Mouse (Mus musculus) v-Abl transformed pro-B cells (cell line): ENCODE measurements at regions not wholly inside any gene's neighbourhood (a gene's known extent, or its start where the extent isn't known, plus 50 kb on each side); places are given as distances from the start of the nearest gene placed in this dataset.

Experiments
- in situ Hi-C, 2 experiments: fragments of 400-800 bp; cut with MboI; formaldehyde crosslinking; loops; one replicate each; pipeline ENCODE4 v1.15.1; 2025; ENCODE audit not compliant: unreplicated experiment in 2 of 2

DNA sequence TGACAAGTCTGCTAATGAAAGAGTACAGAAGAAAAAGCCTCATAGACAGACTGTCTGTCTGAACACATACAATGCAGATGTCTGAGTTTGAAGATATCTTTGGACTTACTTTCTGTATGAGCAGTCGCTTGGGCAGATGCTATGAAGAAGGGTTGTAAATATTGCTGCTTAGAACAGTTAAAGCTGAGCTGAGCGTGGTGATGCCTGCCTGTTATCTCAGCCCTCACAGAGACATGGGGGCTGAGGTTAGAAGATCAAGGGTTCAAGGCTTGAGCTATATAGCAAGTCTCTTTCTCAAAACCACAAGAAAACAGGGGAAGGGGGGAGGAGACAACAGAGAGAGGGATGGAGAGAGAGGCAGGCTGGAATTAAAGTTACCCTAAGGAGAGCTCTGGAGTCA, 234.6 kb upstream of the Satb1 start:
- in situ Hi-C loops, result no loop called here

DNA sequence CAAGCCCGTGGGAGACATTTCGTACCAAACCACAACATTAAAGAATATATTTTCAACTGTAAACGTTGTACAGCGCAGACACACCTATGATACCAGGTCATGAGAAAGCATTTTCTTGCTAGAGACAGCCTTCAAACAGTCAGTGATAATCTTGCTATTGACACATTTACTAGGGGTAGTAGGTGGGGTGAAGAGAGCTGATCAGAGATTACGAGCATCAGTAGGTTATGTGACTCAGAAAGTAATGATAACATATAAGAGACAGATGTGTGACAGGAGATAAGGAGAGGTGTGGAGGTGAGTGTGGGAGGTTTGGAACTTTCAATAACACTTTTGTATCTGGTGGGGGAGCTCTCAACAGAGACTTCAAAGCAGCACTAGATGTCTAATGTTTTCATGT, 231.5 kb upstream of the Satb1 start:
- in situ Hi-C loops, result no loop called here

GRCm38 (mm10) chr17:52063121-52063520, 230.0 kb upstream of the Satb1 start:
- in situ Hi-C loops, result no loop called here

DNA sequence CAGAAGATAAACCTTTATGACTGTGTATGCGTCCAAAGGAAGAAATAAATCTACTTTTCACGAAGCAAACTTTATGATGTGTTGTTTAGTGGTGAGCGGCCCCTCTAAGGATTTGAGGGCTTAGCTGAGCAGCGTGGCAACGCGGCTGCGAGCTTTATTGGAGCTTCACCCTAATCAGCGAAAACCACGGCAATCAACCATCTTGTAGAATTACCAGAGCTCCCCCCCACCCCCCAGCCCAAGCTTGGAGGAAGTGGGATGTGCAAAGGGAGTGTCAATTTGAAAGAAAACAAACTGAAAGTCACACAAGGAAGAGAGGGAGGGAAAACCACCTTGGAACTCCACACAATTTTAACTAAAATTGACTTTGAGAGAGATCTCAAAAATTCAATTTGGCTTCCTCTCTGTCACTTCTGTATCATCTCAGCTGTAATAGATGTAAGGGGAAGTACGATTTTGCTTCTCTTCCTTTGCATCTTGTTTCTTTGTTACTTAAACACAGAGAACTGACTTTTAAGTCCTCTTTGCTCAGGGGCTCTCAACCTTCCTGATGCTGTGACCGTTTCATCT, 229.1 kb upstream of the Satb1 start:
- in situ Hi-C loops, result no loop called here

DNA sequence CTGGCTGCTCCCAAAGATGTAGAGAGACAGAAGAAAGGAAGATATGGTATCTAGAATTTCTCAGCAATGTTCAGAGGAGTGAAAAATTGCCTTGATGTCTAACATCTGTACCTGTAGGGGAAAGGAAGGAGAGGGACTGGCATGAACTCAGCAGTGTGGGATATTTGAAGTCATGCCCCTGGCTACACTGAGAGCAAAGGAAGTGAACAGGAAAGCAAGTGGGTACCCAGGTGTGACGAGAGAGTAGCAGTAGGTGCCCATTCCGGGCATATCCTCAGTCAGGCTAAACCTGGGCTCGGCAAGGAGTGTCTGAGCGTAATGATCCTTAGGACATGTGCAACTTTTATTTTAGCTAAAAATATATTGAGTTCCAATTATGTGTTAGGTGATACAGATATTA, 203.4 kb upstream of the Satb1 start:
- in situ Hi-C loops, result no loop called here

DNA sequence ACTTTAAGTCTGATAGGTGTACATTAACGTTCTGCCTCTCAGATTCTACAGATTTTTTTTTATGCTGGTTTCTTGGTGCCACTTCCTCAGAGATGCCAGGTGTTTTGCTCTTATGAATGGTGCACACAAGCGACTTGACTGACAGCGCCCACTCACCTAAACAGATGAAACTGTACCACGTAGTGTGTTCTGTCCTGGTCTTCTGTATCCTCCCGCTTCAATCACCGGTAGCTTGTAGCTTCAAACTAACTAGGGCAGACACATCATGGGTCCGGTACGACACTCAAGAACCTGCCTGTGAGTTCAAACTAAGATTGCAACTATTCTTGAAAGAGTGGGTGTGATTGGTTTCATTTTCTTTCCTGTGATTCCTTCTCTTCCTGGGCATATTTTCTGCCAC, 198.0 kb upstream of the Satb1 start:
- in situ Hi-C loops, result no loop called here

DNA sequence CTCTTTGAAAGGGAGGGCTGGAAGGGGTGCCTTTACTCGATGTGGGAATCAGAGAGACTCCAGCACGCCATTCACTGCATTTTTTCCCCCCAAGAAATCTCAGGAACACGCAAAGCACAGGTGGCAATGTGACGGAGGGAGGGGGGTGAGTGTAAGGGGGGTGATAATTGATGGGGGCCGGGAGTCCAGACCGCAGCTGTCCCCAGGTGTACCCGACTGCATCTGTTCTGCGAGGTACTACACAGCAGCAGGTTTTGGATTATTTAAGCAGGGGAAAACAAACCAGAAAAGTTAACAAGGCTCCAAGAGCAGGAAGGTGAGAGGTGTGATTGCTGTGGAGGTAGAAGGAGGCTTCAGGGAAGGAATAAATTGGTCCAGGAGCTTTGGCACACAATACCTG, 153.8 kb upstream of the Satb1 start:
- in situ Hi-C loops, result no loop called here

DNA sequence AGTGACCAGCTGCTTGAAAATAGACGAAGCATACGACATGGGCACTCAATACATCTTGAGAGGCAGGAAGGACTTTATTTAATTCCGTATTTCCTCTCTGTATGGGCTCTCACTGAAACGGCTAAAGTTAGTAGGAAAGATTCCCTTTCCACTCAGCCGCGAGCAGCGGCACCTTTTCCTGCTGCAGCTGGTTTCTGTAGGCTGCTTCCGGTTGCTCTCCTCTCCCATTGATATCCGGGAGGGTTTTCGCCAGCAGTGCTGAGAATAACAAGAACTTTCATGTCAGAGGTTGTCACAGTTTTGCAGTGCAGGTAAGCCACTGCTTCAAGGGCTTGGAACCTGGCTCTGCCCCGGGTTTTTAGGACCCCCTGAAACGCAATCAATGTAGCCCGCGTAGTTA, 153.1 kb upstream of the Satb1 start:
- in situ Hi-C loops, result no loop called here

DNA sequence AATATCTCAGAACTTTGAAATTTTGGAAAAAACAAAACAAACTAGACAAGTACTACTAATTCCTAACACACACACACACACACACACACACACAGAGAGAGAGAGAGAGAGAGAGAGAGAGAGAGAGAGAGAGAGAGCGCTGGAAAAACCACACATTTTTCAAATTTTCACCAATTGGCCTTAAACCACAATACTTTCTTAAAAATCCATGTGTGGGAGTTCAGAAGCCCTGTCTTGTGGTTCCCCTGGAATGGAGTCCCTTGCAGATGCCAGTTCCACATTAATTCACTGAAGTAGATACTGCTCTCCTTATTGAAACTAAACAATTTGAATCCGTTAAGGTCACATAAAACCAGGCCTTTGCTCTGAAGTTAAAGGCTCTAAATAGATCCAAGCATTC, 146.0 kb upstream of the Satb1 start:
- in situ Hi-C loops, result loop anchor here in 1 of 2 experiments (5.0 kb wide), 1 partner anchor 203 kb away; no protein-coding TSS in a partner anchor

DNA sequence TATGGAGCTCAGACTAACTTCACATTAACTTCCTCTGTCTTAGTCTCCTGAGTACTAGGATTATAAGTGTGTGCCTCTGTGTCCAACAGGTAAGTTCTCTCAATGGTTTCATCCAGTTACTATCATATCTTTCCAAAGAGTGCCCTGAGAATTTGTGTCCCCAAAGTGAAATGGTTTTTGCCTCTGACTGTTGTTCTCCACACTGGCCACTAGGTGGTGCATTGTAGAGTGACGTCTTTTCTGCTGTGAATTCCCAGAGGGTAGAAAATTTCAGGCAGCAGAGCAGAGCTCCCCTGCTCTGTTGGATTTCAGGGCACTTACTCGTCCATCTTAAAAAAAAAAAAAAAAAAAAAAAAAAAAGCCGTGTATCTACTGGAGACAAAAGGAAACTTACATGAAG, 138.4 kb upstream of the Satb1 start:
- in situ Hi-C loops, result loop anchor here (5.0 to 25.0 kb wide), 3 partner anchors 134 to 491 kb away; partner anchors contain the start of gene Satb1 (in 1 of the 2)

GRCm38 (mm10) chr17:51966573-51967284, 133.6 kb upstream of the Satb1 start:
- in situ Hi-C loops, result loop anchor here in 1 of 2 experiments (10.0 to 25.0 kb wide), 2 partner anchors 129 to 488 kb away; partner anchors contain the start of gene Satb1

DNA sequence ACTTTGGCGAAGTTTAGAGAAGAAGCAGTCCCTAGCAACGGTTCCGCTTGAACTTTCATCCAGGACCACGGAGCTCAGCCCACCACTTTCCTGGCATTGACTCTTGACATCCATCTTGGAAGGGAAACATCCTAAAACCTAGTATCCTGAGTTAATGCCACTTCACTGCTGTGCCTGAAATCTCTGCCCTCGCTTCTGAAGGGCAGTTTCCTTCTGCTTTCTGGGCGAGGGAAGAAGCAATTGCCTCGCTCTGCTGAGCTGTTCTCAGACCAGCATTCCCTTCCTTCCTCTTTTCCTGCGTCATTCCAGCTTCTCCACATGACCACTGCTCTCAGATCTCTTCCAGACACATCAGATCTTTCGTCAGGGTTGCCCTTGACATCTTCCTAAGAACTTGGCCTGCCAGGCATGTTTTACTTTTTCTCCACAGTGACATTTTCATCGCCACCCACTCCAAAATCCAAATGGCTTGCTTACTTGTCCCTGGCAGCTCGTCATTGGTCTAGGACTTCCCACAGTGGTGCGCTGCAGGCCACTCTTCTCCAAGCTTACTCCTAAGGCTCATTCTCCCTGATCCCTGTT, 129.5 kb upstream of the Satb1 start:
- in situ Hi-C loops, result loop anchor here in 1 of 2 experiments (10.0 to 25.0 kb wide), 2 partner anchors 125 to 492 kb away; partner anchors contain the start of gene Satb1

DNA sequence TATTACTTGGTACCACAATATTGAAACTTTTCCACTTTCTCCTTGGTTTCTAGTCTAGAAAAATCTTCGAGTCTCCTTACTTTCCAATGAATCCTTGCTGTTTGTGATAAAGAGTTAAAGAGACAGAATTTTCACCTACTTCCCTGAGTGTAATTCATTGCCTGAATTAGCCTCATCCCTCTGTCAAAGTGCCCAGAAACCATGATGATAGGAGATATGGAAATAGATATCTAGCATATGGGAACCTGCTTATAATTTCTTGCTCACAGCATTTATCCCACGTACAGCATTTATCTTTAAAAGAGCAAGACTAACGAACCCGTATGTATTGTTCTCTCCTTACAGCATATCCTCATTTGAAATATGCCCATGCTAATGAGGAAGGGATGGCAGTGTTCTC, 128.2 kb upstream of the Satb1 start:
- in situ Hi-C loops, result loop anchor here in 1 of 2 experiments (10.0 to 25.0 kb wide), 2 partner anchors 124 to 493 kb away; partner anchors contain the start of gene Satb1

GRCm38 (mm10) chr17:51956275-51956674, 123.2 kb upstream of the Satb1 start:
- in situ Hi-C loops, result loop anchor here in 1 of 2 experiments (25.0 kb wide), 1 partner anchor 119 kb away; the partner anchor contains the start of gene Satb1

DNA sequence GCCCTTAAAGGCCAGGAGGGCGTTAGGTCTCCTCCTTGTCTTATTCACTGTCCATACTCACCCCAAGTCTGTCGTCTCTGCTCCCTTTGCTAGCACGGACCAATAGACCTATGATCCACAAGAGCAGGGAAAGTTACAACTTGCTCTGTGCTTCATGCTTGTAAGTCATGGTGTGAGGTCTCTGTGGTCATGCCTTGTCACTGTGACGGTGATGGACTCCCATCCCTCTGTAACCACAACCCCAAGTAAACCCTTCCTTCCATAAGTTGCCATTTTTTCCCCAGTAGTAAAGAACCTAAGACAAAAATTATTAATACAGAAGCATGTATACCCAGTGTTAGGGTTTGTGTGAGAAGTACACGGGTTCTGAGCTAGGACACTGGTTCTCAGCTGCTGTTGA, 104.6 kb upstream of the Satb1 start:
- in situ Hi-C loops, result no loop called here

- in situ Hi-C loops, result no loop called here
Observed at GRCm38 (mm10) chr17:51936071-51936470, 103.0 kb upstream of the Satb1 start.

DNA sequence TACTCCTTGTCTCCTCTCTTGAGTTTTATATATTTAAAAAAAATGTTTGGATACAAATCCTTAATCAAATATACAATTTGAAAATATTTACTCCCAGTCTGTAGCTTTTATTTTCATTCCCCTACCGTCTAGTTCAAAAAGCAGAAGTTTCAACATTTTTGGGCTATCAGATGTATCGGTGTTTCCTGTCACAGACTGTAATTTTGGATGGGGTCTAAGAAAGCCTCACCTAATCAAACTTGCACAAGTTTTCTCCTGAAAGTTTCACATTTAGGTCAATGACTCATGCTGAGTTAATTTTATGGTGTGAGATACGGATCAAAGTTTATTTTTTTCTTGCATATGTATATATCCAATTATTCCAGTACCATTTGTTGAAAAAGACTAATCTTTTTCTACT, 93.3 kb upstream of the Satb1 start:
- in situ Hi-C loops, result no loop called here

DNA sequence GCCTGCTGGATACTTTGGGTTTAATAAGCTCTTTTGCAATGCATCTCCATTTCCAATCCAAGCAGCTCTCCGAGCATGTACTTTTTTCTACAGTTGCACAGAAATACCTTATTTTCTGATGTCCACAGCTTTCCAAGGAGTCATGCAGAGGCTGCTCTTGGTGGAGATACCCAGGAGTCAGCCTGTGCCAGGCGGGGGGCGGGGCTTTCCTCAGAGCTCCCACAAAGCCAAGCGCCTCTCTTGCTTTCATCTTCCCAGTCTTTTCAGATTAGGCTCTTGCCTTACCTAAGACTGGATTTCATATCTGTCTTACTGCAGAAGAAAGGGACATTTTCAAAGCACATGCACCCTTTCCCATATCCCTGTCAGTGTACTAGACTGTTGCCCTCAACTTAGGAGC, 73.9 kb upstream of the Satb1 start:
- in situ Hi-C loops, result loop anchor here (5.0 to 10.0 kb wide), 3 partner anchors 258 to 555 kb away; no protein-coding TSS in a partner anchor

GRCm38 (mm10) chr17:51906418-51906817, 73.3 kb upstream of the Satb1 start:
- in situ Hi-C loops, result loop anchor here (5.0 to 10.0 kb wide), 3 partner anchors 258 to 556 kb away; no protein-coding TSS in a partner anchor

DNA sequence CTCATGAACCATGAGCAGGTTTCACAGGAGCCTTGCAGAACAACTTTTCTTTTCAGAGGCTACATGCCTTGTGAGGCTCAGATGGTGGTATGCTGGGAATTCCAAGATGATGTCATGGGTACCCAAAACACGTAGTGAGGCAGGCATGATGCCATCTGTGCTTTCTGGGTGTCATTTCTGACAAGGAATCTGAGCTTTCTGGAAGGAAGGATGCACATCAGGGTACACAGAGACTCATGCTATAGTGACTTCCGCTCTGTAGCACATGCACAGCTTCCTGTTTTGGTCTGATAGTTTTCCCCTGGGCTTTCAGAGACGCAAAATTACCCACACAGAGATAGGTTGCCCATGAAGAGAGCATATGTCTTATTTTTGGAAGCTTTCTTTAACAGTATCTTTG, 70.8 kb upstream of the Satb1 start:
- in situ Hi-C loops, result loop anchor here (10.0 kb wide), 2 partner anchors 261 to 551 kb away; no protein-coding TSS in a partner anchor

- in situ Hi-C loops, result no loop called here
Observed at GRCm38 (mm10) chr17:51899376-51899775, 66.3 kb upstream of the Satb1 start.
